Mouse (Mus musculus): ENCODE data around the gene Olfr1090. TPM values are rescaled to one million over a fixed set of nuclear protein-coding genes. Genes with fewer than 3 reads are reported as not detected.

The Olfr1090 gene
- not detected in 2 replicates for polyA plus RNA-seq (2012; ENCODE audit: low replicate concordance)

DNA sequence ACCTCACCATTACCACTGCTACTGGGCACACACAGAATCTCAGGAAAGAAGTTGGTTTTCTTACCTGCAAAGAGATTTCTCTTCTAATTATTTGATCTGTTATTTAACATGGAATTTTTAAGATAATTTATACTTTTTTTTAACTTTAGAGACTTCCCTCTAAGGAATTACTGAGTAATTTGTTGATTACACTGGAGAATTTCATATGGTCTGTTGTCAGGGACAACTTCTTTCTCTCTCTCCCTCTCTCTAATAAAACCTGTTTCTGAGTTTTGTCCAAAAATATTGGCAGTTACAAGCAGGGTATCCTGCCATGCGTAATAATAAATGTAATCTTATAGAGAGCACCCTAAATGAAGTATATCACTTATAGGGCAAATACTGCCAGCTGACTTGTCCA is at the start of gene Olfr1090:
Gene Olfr1090 (minus strand): TSS at position 101 of the 400 bp plus-strand sequence.

DNA sequence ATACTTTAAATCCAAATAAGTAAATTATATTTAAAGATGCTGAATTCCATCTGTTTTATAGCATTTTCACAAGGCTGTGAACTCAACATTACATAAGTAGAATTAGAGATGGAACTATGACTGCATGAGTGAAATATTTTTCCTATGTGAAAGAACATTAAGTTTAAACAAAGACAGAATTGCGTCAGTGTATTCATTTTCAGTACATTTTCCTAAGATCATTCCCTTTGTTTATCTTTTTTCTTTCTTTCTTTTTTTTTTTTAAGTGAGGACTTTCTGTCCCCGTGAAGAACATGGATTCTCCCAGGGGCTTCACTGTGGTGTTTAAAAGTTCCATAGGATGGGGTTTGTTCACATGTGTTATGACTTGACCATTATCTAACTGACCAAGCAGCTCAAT is 23.4 kb upstream of the Olfr1090 start, which contains the start of gene Olfr1093:
Gene Olfr1093 (plus strand): TSS at position 301 of the 400 bp plus-strand sequence.

GRCm38 (mm10) chr2:86733601-86734000 is 25.2 kb downstream of the Olfr1090 start, which contains the start of gene Olfr1089:
Gene Olfr1089, minus strand, starts transcription at chr2:86733701.

Other genes with a start within 250 kb of the Olfr1090 start
- gene Olfr1079, start 216.5 kb downstream of the Olfr1090 start, polyA plus RNA-seq (2012; ENCODE audit: low replicate concordance): not detected in 2 replicates
- gene Olfr1080, start 200.8 kb downstream of the Olfr1090 start, polyA plus RNA-seq (2012; ENCODE audit: low replicate concordance): not detected in 2 replicates
- 0.13 TPM in 1 of 2 replicates, not detected in the other for gene Olfr1082, start 160.0 kb downstream of the Olfr1090 start, polyA plus RNA-seq (2012; ENCODE audit: low replicate concordance)
- gene Olfr1084, start 119.3 kb downstream of the Olfr1090 start, polyA plus RNA-seq (2012; ENCODE audit: low replicate concordance): not detected in 2 replicates
- not detected in 2 replicates for gene Olfr1085, start 97.0 kb downstream of the Olfr1090 start, polyA plus RNA-seq (2012; ENCODE audit: low replicate concordance)
- gene Olfr1086, start 78.9 kb downstream of the Olfr1090 start, polyA plus RNA-seq (2012; ENCODE audit: low replicate concordance): not detected in 2 replicates
- gene Olfr1087, start 60.6 kb downstream of the Olfr1090 start, polyA plus RNA-seq (2012; ENCODE audit: low replicate concordance): 0.20 TPM in 1 of 2 replicates, not detected in the other
- gene Olfr1089, start 25.3 kb downstream of the Olfr1090 start, polyA plus RNA-seq (2012; ENCODE audit: low replicate concordance): not detected in 2 replicates
- gene Olfr1093, start 23.5 kb upstream of the Olfr1090 start, polyA plus RNA-seq (2012; ENCODE audit: low replicate concordance): not detected in 2 replicates
- gene Olfr141, start 51.0 kb upstream of the Olfr1090 start, polyA plus RNA-seq (2012; ENCODE audit: low replicate concordance): not detected in 2 replicates
- not detected in 2 replicates for gene Olfr1094, start 65.7 kb upstream of the Olfr1090 start, polyA plus RNA-seq (2012; ENCODE audit: low replicate concordance)
- not detected in 2 replicates for gene Olfr1095, start 92.7 kb upstream of the Olfr1090 start, polyA plus RNA-seq (2012; ENCODE audit: low replicate concordance)
- gene Gm13723, start 115.8 kb upstream of the Olfr1090 start, polyA plus RNA-seq (2012; ENCODE audit: low replicate concordance): not detected in 2 replicates
- gene Olfr1097, start 133.2 kb upstream of the Olfr1090 start, polyA plus RNA-seq (2012; ENCODE audit: low replicate concordance): not detected in 2 replicates
- not detected in 2 replicates for gene Olfr1098, start 165.6 kb upstream of the Olfr1090 start, polyA plus RNA-seq (2012; ENCODE audit: low replicate concordance)
- not detected in 2 replicates for gene Olfr1099, start 201.7 kb upstream of the Olfr1090 start, polyA plus RNA-seq (2012; ENCODE audit: low replicate concordance)
- gene Olfr1100, start 221.0 kb upstream of the Olfr1090 start, polyA plus RNA-seq (2012; ENCODE audit: low replicate concordance): not detected in 2 replicates
- gene Olfr1101, start 232.2 kb upstream of the Olfr1090 start, polyA plus RNA-seq (2012; ENCODE audit: low replicate concordance): not detected in 2 replicates
- not detected in 2 replicates for gene Olfr1102, start 239.4 kb upstream of the Olfr1090 start, polyA plus RNA-seq (2012; ENCODE audit: low replicate concordance)

Measured in hematopoietic multipotent progenitor cell, adult 10-12 weeks (in vitro differentiated cells).